Mouse (Mus musculus): ENCODE measurements around the gene Akip1. TPM values are rescaled to one million over a fixed set of nuclear protein-coding genes. Genes with fewer than 3 reads are reported as not detected.

The Akip1 gene
- total RNA-seq, 2 experiments from 2014 or later = 10.3 to 17.8 TPM

GRCm38 (mm10) chr7:109686585-109687128 lies 16.8 kb upstream of the Akip1 start:
- H3K27ac ChIP-seq = no peak overlapping the region
- DNase-seq = no peak
- intact Hi-C loops (cut with DNase I) = no loop called here
- H3K4me3 ChIP-seq = no peak overlapping the region
- TF ChIP-seq CTCF (IDR thresholded peaks at IDR 0.05) = no peak

GRCm38 (mm10) chr7:109690101-109690500 lies 13.4 kb upstream of the Akip1 start:
- no peak overlapping the region for H3K27ac ChIP-seq
- no peak overlapping the region for H3K4me3 ChIP-seq
- intact Hi-C loops (cut with DNase I) = no loop called here
- TF ChIP-seq CTCF (IDR thresholded peaks at IDR 0.05) = peak; percentile 29; the same call in 1 of the 2 replicates
- DNase-seq = no peak

- no peak overlapping the region for H3K4me3 ChIP-seq
- DNase-seq = no peak
- no peak for TF ChIP-seq CTCF (IDR thresholded peaks at IDR 0.05)
- intact Hi-C loops (cut with DNase I) = no loop called here
- no peak overlapping the region for H3K27ac ChIP-seq
These were observed 12.5 kb upstream of the Akip1 start for GRCm38 (mm10) chr7:109690961-109691360.

- TF ChIP-seq CTCF (IDR thresholded peaks at IDR 0.05) = no peak
- no peak for DNase-seq
- Histone ChIP-seq H3K4me3 (no peak overlapping the region), H3K27ac (no peak overlapping the region)
- intact Hi-C loops (cut with DNase I) = no loop called here
These were observed 8.7 kb upstream of the Akip1 start for GRCm38 (mm10) chr7:109694576-109695338.

- intact Hi-C loops (cut with DNase I) = no loop called here
- no peak for TF ChIP-seq CTCF (IDR thresholded peaks at IDR 0.05)
- H3K27ac ChIP-seq = no peak overlapping the region
- no peak for DNase-seq
- no peak overlapping the region for H3K4me3 ChIP-seq
These were observed 8.2 kb upstream of the Akip1 start for GRCm38 (mm10) chr7:109695339-109695726.

- no peak for DNase-seq
- Histone ChIP-seq H3K4me3 (no peak overlapping the region), H3K27ac (no peak overlapping the region)
- peak; percentile 13; the same call in 1 of the 2 replicates for TF ChIP-seq CTCF (IDR thresholded peaks at IDR 0.05)
- intact Hi-C loops (cut with DNase I) = loop anchor here (5.0 kb wide), 1 partner anchor 173 kb away; no protein-coding TSS in a partner anchor
These were observed 3.3 kb upstream of the Akip1 start for GRCm38 (mm10) chr7:109700213-109700612.

- DNase-seq = no peak
- TF ChIP-seq CTCF (IDR thresholded peaks at IDR 0.05) = no peak
- intact Hi-C loops (cut with DNase I) = loop anchor here (5.0 kb wide), 1 partner anchor 175 kb away; no protein-coding TSS in a partner anchor
- H3K4me3 ChIP-seq = peak overlapping the region; percentile 75; the same call in 1 of the 2 replicates
- H3K27ac ChIP-seq = no peak overlapping the region
These were observed 769 bp upstream of the Akip1 start for GRCm38 (mm10) chr7:109702721-109703120.

GRCm38 (mm10) chr7:109704016-109704377 lies 507 bp downstream of the Akip1 start:
- intact Hi-C loops (cut with DNase I) = loop anchor here (5.0 kb wide), 1 partner anchor 177 kb away; no protein-coding TSS in a partner anchor
- peak overlapping the region; percentile 87 for H3K27ac ChIP-seq

GRCm38 (mm10) chr7:109704461-109704860 lies 971 bp downstream of the Akip1 start:
- H3K27ac ChIP-seq = peak overlapping the region; percentile 87
- intact Hi-C loops (cut with DNase I) = loop anchor here (5.0 kb wide), 1 partner anchor 177 kb away; no protein-coding TSS in a partner anchor

More at GRCm38 (mm10) chr7:109704016-109704377, 507 bp downstream of the Akip1 start:
- peak overlapping the region; percentile 75 for H3K4me3 ChIP-seq
- TF ChIP-seq CTCF (IDR thresholded peaks at IDR 0.05) = no peak
- no peak for DNase-seq

GRCm38 (mm10) chr7:109707023-109707785 lies 3.7 kb downstream of the Akip1 start:
- 0 out of 2 replicates have a peak overlapping the region, but pooled peaks have one; percentile 4 for H3K4me3 ChIP-seq
- intact Hi-C loops (cut with DNase I) = loop anchor here (2.0 to 5.0 kb wide), 3 partner anchors 85 to 375 kb away; no protein-coding TSS in a partner anchor
- peak; percentile 74 for TF ChIP-seq CTCF (IDR thresholded peaks at IDR 0.05)
- H3K27ac ChIP-seq = peak overlapping the region; percentile 78
- peak; percentile 54 for DNase-seq

More at GRCm38 (mm10) chr7:109704461-109704860, 971 bp downstream of the Akip1 start:
- TF ChIP-seq CTCF (IDR thresholded peaks at IDR 0.05) = no peak
- DNase-seq = no peak
- H3K4me3 ChIP-seq = peak overlapping the region; percentile 75

- TF ChIP-seq CTCF (IDR thresholded peaks at IDR 0.05) = no peak
- peak; percentile 75 for DNase-seq
- Histone ChIP-seq H3K27ac (peak overlapping the region; percentile 78), H3K4me3 (no peak overlapping the region)
- intact Hi-C loops (cut with DNase I) = loop anchor here (5.0 kb wide), 2 partner anchors 83 to 373 kb away; no protein-coding TSS in a partner anchor
These were observed 5.5 kb downstream of the Akip1 start for GRCm38 (mm10) chr7:109708961-109709382.

GRCm38 (mm10) chr7:109710069-109710468 lies 6.6 kb downstream of the Akip1 start:
- intact Hi-C loops (cut with DNase I) = no loop called here
- no peak for DNase-seq
- H3K27ac ChIP-seq = peak overlapping the region; percentile 78
- no peak overlapping the region for H3K4me3 ChIP-seq
- TF ChIP-seq CTCF (IDR thresholded peaks at IDR 0.05) = no peak
